Mouse (Mus musculus) heart, embryonic 10.5 days (tissue): ENCODE results near the gene Dnajb3. TPM values are rescaled to one million over a fixed set of nuclear protein-coding genes. Genes with fewer than 3 reads are reported as not detected.
A peak's percentile ranks its signal among the peaks of the same experiment; 100 is the strongest.

Experiments used
- DNase-seq: peaks from one replicate; pipeline ENCODE4 v3.0.0-alpha.2; 2017; ENCODE audit warnings: low spot score
- H3K27ac ChIP-seq: fragments of 300-500 bp; sonication (generic); 2 replicates; pipeline ENCODE4 v1.5.1; 2016; ENCODE audit warnings: mild to moderate bottlenecking
- H3K27me3 ChIP-seq: fragments of 300-500 bp; sonication (generic); 2 replicates; pipeline ENCODE4 v1.6.1; 2016; ENCODE audit warnings: mild to moderate bottlenecking; ENCODE audit not compliant: poor library complexity, insufficient read depth, severe bottlenecking
- H3K36me3 ChIP-seq: fragments of 300-500 bp; sonication (generic); 2 replicates; pipeline ENCODE4 v1.6.1; 2016; ENCODE audit warnings: mild to moderate bottlenecking, moderate library complexity
- H3K4me1 ChIP-seq: fragments of 300-500 bp; sonication (generic); 2 replicates; pipeline ENCODE4 v1.6.1; 2016; ENCODE audit warnings: mild to moderate bottlenecking
- H3K4me3 ChIP-seq: fragments of 300-500 bp; sonication (generic); 2 replicates; pipeline ENCODE4 v1.5.1; 2016; ENCODE audit warnings: mild to moderate bottlenecking, moderate library complexity
- H3K9me3 ChIP-seq: fragments of 300-500 bp; sonication (generic); 2 replicates; pipeline ENCODE4 v1.6.1; 2016; ENCODE audit warnings: mild to moderate bottlenecking, moderate library complexity
- WGBS: fragments of 180-500 bp; shearing (Covaris S2); methylation state at CpG from one replicate; pipeline ENCODE4 v1.1.7; 2016; 5-methylcytosine and 5-hydroxymethylcytosine counted together
- polyA plus RNA-seq: library from polyadenylated mRNA; unstranded; fragments of >200 nt; fragmentation: Nextera tagmentation; extraction: Ambion mirVana; gene quantifications from 2 replicates; pipeline ENCODE4 v1.2.1, GENCODE M21; 2016

Gene Dnajb3
- polyA plus RNA-seq, 1 experiment from 2014 or later, result 9.9 TPM

DNA sequence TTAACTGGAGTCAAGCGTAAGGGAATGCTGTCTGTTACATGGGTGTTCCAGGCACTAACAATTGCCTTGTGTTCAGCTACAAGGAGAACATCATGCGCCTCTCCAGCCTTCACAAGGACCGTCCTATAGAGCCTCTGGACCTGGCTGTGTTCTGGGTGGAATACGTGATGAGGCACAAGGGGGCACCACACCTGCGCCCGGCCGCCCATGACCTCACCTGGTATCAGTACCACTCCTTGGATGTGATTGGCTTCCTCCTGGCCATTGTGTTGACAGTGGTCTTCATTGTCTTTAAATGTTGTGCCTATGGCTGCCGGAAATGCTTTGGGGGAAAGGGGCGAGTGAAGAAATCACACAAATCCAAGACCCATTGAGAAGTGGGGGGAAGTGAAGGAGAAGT is 12.5 kb upstream of the Dnajb3 start:
- H3K27me3 ChIP-seq, result no peaks in the 10 kb centered on the region
- H3K4me1 ChIP-seq, result no peaks in the 10 kb centered on the region
- H3K27ac ChIP-seq, result no peak overlapping the region
- H3K9me3 ChIP-seq, result peaks cover 43% of the 10 kb centered on the region
- no peaks in the 10 kb centered on the region for H3K36me3 ChIP-seq
- WGBS, result 70% methylated on average over 9 of the region's 9 CpGs
- no peak overlapping the region for H3K4me3 ChIP-seq
- DNase-seq, result peak; percentile 91

- Histone ChIP-seq H3K9me3 (peaks cover 48% of the 10 kb centered on the region), H3K36me3 (no peaks in the 10 kb centered on the region), H3K27ac (no peak overlapping the region), H3K4me1 (no peaks in the 10 kb centered on the region), H3K4me3 (no peak overlapping the region), H3K27me3 (no peaks in the 10 kb centered on the region)
- no peak for DNase-seq
- WGBS, result 36% methylated on average over 3 of the region's 3 CpGs
These were observed 12.0 kb upstream of the Dnajb3 start for GRCm38 (mm10) chr1:88217576-88217975.

DNA sequence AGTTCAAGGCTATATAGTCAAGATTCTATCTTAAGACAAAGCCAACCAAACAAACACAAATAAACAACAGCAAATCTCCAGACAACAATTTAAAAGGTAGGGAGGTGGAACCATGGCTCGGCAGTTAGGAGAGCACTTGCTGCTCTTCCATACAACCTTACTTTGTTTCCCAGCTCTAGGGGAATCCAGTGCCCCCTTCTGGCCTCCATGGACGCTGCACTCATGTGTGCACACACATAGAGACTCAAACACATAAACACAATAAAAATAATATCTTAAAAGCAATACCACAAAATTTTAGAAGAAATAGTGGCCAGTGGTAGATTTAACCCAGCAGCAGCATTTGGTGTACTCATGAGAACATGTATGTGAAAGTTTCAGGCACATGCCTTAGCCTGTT is 11.6 kb upstream of the Dnajb3 start:
- 57% methylated on average over 2 of the region's 2 CpGs for WGBS
- H3K27me3 ChIP-seq, result no peaks in the 10 kb centered on the region
- H3K4me1 ChIP-seq, result no peaks in the 10 kb centered on the region
- no peak for DNase-seq
- peaks cover 52% of the 10 kb centered on the region for H3K9me3 ChIP-seq
- H3K27ac ChIP-seq, result no peak overlapping the region
- H3K4me3 ChIP-seq, result no peak overlapping the region
- H3K36me3 ChIP-seq, result no peaks in the 10 kb centered on the region

GRCm38 (mm10) chr1:88216551-88216950 is 11.0 kb upstream of the Dnajb3 start:
- H3K36me3 ChIP-seq, result no peaks in the 10 kb centered on the region
- 59% methylated on average over 2 of the region's 2 CpGs for WGBS
- no peaks in the 10 kb centered on the region for H3K4me1 ChIP-seq
- H3K9me3 ChIP-seq, result peaks cover 58% of the 10 kb centered on the region
- H3K27me3 ChIP-seq, result no peaks in the 10 kb centered on the region
- no peak overlapping the region for H3K4me3 ChIP-seq
- peak; percentile 80 for DNase-seq
- H3K27ac ChIP-seq, result no peak overlapping the region

DNA sequence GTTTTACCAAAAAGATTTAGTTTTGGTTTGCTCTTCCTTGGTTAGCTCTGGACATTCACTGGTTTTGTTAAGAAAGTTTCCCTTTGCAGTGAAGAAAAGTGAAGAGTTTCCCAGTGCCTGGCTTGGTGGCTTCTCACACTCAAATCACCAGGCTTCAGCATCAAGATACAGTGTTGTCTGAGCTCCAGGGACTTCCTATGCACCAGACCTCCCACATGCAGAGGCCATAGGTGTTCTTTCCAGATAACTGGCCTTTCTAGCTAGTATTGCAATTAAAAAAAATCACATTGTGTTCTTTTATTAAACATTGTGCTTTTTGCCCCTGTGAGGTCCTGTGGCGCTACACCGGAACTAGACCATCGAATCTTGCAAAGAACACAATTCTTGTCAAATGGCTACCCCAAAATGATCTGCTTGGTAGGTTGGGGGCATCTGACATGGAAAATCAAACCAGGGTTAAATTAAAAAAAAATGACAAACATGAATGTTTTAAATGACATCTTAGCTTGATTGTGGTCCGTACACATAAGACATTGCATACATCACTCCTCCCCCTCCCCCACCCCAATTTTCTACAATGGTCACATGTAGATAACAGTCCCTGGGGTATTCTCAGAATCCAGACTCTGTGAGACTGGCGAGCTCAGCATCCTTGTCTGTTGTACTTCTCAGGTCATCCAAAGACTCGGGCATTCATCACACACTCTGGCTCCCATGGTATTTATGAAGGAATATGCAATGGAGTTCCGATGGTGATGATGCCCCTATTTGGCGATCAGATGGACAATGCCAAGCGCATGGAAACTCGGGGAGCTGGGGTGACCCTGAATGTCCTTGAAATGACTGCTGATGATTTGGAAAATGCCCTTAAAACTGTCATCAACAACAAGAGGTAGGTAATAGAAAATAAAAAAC is 10.1 kb upstream of the Dnajb3 start:
- DNase-seq, result peak; percentile 91
- H3K9me3 ChIP-seq, result peaks cover 61% of the 10 kb centered on the region
- H3K27ac ChIP-seq, result no peak overlapping the region
- no peaks in the 10 kb centered on the region for H3K27me3 ChIP-seq
- no peaks in the 10 kb centered on the region for H3K4me1 ChIP-seq
- H3K4me3 ChIP-seq, result no peak overlapping the region
- H3K36me3 ChIP-seq, result no peaks in the 10 kb centered on the region
- 65% methylated on average over 10 of the region's 10 CpGs for WGBS

GRCm38 (mm10) chr1:88214462-88214952 is 8.9 kb upstream of the Dnajb3 start:
- no peak overlapping the region for H3K27ac ChIP-seq
- DNase-seq, result peak; percentile 79
- H3K36me3 ChIP-seq, result no peaks in the 10 kb centered on the region
- no peaks in the 10 kb centered on the region for H3K27me3 ChIP-seq
- no peaks in the 10 kb centered on the region for H3K4me1 ChIP-seq
- H3K9me3 ChIP-seq, result peaks cover 61% of the 10 kb centered on the region
- 72% methylated on average over 2 of the region's 2 CpGs for WGBS
- no peak overlapping the region for H3K4me3 ChIP-seq

- no peaks in the 10 kb centered on the region for H3K36me3 ChIP-seq
- WGBS, result 76% methylated on average over 2 of the region's 2 CpGs
- H3K4me1 ChIP-seq, result no peaks in the 10 kb centered on the region
- peak; percentile 86 for DNase-seq
- no peaks in the 10 kb centered on the region for H3K27me3 ChIP-seq
- H3K27ac ChIP-seq, result no peak overlapping the region
- peaks cover 61% of the 10 kb centered on the region for H3K9me3 ChIP-seq
- H3K4me3 ChIP-seq, result no peak overlapping the region
These were observed 8.3 kb upstream of the Dnajb3 start for GRCm38 (mm10) chr1:88213766-88214461.

DNA sequence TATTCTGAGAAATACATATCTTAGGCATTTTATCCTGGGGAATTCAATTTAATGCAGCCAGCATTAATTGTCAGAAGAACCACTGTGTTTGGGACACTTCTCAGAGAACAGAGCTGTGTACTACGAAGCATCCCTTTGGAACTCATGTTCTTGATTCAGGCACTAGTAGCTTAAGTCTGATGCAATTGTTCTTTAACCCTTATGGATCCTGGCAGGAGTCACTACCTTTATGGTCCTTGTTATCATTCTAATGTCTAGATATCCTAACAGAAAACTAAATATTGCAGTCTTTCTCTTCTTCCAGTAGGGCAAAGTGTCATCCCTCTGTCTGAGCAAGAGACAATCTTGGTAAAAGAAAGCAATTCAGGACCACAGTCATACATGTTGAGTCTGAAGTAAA is 7.5 kb upstream of the Dnajb3 start:
- Histone ChIP-seq H3K4me1 (no peaks in the 10 kb centered on the region), H3K36me3 (no peaks in the 10 kb centered on the region), H3K27ac (no peak overlapping the region), H3K27me3 (no peaks in the 10 kb centered on the region), H3K4me3 (no peak overlapping the region), H3K9me3 (peaks cover 61% of the 10 kb centered on the region)
- WGBS, result 71% methylated on average over 1 of the region's 1 CpGs
- DNase-seq, result no peak

DNA sequence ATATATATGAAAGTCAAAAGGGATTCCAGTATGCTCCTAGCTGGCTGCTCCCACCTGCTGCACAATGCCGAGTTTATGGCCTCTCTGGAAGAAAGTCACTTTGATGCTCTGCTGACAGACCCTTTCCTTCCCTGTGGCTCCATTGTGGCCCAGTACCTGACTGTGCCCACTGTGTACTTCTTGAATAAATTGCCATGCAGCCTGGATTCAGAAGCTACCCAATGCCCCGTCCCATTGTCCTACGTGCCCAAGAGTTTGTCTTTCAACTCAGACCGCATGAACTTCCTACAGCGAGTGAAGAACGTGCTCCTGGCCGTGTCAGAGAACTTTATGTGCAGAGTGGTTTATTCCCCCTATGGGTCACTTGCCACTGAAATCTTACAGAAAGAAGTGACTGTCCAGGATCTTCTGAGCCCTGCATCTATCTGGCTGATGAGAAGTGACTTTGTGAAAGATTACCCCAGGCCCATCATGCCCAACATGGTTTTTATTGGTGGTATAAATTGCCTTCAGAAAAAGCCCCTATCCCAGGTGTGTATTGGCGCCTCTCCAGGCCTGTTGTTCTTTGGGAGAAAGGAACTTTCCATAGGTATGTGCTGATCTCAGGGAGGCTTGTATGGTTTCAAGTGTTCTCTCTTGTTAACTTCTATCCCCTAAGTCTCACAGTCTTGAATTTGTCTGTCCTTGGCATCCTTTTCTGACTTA is 6.9 kb upstream of the Dnajb3 start:
- H3K4me3 ChIP-seq, result no peak overlapping the region
- peak; percentile 87 for DNase-seq
- no peaks in the 10 kb centered on the region for H3K36me3 ChIP-seq
- H3K4me1 ChIP-seq, result no peaks in the 10 kb centered on the region
- no peaks in the 10 kb centered on the region for H3K27me3 ChIP-seq
- 57% methylated on average over 8 of the region's 8 CpGs for WGBS
- H3K27ac ChIP-seq, result no peak overlapping the region
- peaks cover 59% of the 10 kb centered on the region for H3K9me3 ChIP-seq

GRCm38 (mm10) chr1:88211812-88212211 is 6.2 kb upstream of the Dnajb3 start, which contains the start of gene Ugt1a1:
Gene Ugt1a1 (plus strand): TSS chr1:88211959.
- WGBS, result 63% methylated on average over 8 of the region's 8 CpGs
- Histone ChIP-seq H3K9me3 (peaks cover 52% of the 10 kb centered on the region), H3K4me3 (no peak within 1 kb of the TSS), H3K27ac (no peak within 1 kb of the TSS), H3K4me1 (no peaks in the 10 kb centered on the region), H3K27me3 (no peaks in the 10 kb centered on the region), H3K36me3 (no peaks in the 10 kb centered on the region)
- peak; percentile 85 for DNase-seq

DNA sequence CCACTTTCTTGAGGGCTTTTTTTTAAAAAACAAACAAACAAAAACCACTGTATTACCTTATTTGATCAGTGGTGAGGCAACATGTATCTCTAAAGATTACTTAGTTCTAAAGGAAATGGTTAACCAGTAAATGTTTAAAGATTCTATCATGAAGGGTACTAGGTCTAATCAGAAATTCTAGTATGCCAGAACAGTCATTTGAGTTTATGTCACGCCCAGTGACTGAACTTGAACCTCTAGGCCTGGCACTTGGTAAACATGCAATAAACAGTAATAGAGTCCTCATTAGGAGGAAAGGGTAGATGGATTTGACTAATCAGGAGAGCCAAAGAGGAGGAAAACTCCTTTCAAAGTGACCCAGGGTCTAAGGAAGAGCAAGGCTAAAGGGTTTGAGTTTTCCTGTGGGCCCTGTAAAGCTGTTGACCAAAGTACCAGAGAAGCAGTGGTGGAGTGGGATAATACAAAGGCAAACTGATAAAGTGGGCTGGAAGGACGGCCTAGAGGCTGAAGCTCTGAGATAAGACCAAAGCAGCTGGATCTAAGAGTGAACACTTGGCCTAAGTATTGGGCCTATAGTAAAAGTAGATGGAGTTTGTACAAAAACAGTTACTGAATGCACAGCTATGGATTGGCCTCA is 1.4 kb upstream of the Dnajb3 start:
- H3K27me3 ChIP-seq, result no peaks in the 10 kb centered on the region
- no peak overlapping the region for H3K4me3 ChIP-seq
- no peak for DNase-seq
- H3K27ac ChIP-seq, result peak overlapping the region; percentile 48; the same call in 1 of the 2 replicates
- H3K9me3 ChIP-seq, result peaks cover 7% of the 10 kb centered on the region
- no peaks in the 10 kb centered on the region for H3K36me3 ChIP-seq
- peaks cover 11% of the 10 kb centered on the region for H3K4me1 ChIP-seq
- 62% methylated on average over 2 of the region's 2 CpGs for WGBS

- peaks cover 5% of the 10 kb centered on the region for H3K4me1 ChIP-seq
- DNase-seq, result no peak
- no peaks in the 10 kb centered on the region for H3K9me3 ChIP-seq
- H3K36me3 ChIP-seq, result no peaks in the 10 kb centered on the region
- WGBS, result 78% methylated on average over 7 of the region's 7 CpGs
- no peaks in the 10 kb centered on the region for H3K27me3 ChIP-seq
- no peak within 1 kb of the TSS for H3K4me3 ChIP-seq
- H3K27ac ChIP-seq, result no peak within 1 kb of the TSS
These were observed 5.1 kb downstream of the Dnajb3 start, which contains the start of gene Ugt1a2 for GRCm38 (mm10) chr1:88200456-88200855. Gene Ugt1a2 (plus strand): TSS chr1:88200601.
